Mouse (Mus musculus) cerebral cortex, adult 2 months (tissue): ENCODE results near the gene Olfr1276.

ENCODE experiments used
- WGBS: fragments of 180-500 bp; shearing (Covaris S2); methylation state at CpG from one replicate; pipeline ENCODE4 v1.1.7; 2018; 5-methylcytosine and 5-hydroxymethylcytosine counted together

Gene Olfr1276

GRCm38 (mm10) chr2:111254216-111254615, at the start of gene Olfr1276:
TSS of gene Olfr1276 (plus strand) at chr2:111254516.

DNA sequence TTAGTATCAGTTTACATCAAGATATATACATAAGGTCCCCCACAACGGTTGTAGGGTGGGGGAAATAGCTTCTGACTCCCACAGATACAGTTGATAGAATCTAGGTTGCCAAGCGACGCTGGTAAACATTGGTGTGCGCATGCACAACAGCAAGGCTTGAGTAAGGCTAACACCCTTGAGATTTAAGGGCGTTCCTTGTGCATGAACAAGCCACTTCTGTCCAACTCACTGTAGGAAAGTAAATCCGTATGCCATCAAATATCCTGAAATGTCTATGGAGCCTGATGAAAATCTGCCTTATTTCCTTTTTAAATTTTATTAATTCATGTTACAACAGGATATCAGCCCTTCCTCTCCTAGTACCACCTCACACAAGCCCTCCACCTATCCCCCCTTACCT, 24.8 kb upstream of the Olfr1276 start, which contains the start of gene 4930430A15Rik:
TSS of gene 4930430A15Rik (minus strand) at position 101 of the 400 bp plus-strand sequence.
- WGBS = 85% methylated on average over 6 of the region's 6 CpGs

DNA sequence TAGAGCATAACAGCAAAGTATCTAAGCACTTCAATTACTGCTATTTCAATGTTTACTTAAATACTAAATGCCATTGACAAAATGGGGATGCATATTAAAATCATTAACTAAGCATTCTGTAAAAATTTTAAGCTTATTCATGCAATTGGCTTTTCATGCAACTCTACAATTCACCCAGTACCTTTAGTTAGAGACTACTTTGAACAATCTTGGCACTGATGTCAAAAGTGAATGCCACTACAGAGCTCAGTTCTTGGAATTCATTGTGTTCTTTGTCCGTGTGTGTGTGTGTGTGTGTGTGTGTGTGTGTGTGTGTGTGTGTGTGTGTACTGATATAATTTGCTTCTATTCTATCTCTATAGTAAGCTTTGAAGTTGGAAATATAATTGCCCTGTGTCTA, 19.1 kb upstream of the Olfr1276 start, which contains the start of gene Olfr1275:
TSS of gene Olfr1275 (minus strand) at position 101 of the 400 bp plus-strand sequence.
- WGBS = 62% methylated on average over 1 of the region's 1 CpGs

- WGBS = 54% methylated on average over 2 of the region's 2 CpGs
Measured at GRCm38 (mm10) chr2:111274006-111274405, 19.7 kb downstream of the Olfr1276 start, which contains the start of gene Olfr1277. TSS of gene Olfr1277 (minus strand) at chr2:111274106.

DNA sequence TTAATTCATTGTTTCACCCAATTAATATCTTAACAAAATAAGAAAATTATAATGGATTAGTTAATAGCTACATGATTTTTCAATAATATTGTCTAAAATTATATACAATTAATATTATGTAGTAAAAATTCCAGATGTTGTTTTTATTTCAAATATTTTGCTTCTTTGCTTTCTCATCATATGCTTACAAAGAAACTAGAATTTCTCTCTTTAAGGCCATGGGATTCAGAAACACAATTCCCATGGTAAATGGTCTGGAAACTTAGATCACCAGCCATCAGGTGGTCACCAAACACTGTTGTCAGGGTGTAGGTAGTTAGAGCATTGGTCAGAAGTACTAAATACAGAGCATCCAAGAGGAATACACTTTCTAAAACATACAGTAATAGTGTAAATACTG, 35.5 kb downstream of the Olfr1276 start, which contains the start of gene Olfr1278:
TSS of gene Olfr1278 (plus strand) at position 301 of the 400 bp plus-strand sequence.

GRCm38 (mm10) chr2:111300374-111300773, 46.1 kb downstream of the Olfr1276 start, which contains the start of gene Olfr1279:
TSS of gene Olfr1279 (plus strand) at chr2:111300635.

